Mouse (Mus musculus) layer of hippocampus, postnatal 14 days (tissue): ENCODE measurements around the gene Ccrl2. TPM values are rescaled to one million over a fixed set of nuclear protein-coding genes. Genes with fewer than 3 reads are reported as not detected.

Experiments
- DNase-seq, 2 experiments: peaks; one replicate each; pipeline ENCODE4 v3.0.0; 2021 to 2022; ENCODE audit warnings: low spot score in 2 of 2, mixed read lengths in 1 of 2
- total RNA-seq, 2 experiments: library from RNA; stranded (reverse); gene quantifications; 2 replicates each; pipeline ENCODE4 v1.2.3; 2021

The Ccrl2 gene
- total RNA-seq, 2 experiments from 2014 or later: 0.92 to 1.8 TPM

GRCm38 (mm10) chr9:111067052-111067451, 9.7 kb upstream of the Ccrl2 start:
- DNase-seq: no peak

GRCm38 (mm10) chr9:111062840-111063239, 5.5 kb upstream of the Ccrl2 start:
- DNase-seq: no peak

GRCm38 (mm10) chr9:111058943-111059556, 1.7 kb upstream of the Ccrl2 start:
- DNase-seq: no peak

GRCm38 (mm10) chr9:111057544-111058370, 438 bp upstream of the Ccrl2 start:
- DNase-seq: no peak

GRCm38 (mm10) chr9:111056519-111056797, 861 bp downstream of the Ccrl2 start:
- no peak for DNase-seq

GRCm38 (mm10) chr9:111055800-111056518, 1.4 kb downstream of the Ccrl2 start:
- DNase-seq: no peak

GRCm38 (mm10) chr9:111054923-111055322, 2.4 kb downstream of the Ccrl2 start:
- no peak for DNase-seq

GRCm38 (mm10) chr9:111048452-111048851, 8.9 kb downstream of the Ccrl2 start:
- DNase-seq: no peak

GRCm38 (mm10) chr9:111047266-111047665, 10.1 kb downstream of the Ccrl2 start:
- no peak for DNase-seq

GRCm38 (mm10) chr9:111046222-111046621, 11.1 kb downstream of the Ccrl2 start:
- DNase-seq: no peak

GRCm38 (mm10) chr9:111042266-111042665, 15.1 kb downstream of the Ccrl2 start:
- DNase-seq: no peak

GRCm38 (mm10) chr9:111039966-111040365, 17.4 kb downstream of the Ccrl2 start:
- DNase-seq: no peak

- DNase-seq: no peak
Measured at GRCm38 (mm10) chr9:111033717-111034116, 23.6 kb downstream of the Ccrl2 start.

- no peak for DNase-seq
Measured at GRCm38 (mm10) chr9:111026791-111027190, 30.5 kb downstream of the Ccrl2 start.

GRCm38 (mm10) chr9:111019022-111019421, 38.3 kb downstream of the Ccrl2 start, which contains the start of gene Ltf:
TSS of gene Ltf (plus strand) at chr9:111019271.
- DNase-seq: no peak

GRCm38 (mm10) chr9:111015658-111016057, 41.7 kb downstream of the Ccrl2 start:
- DNase-seq: no peak

GRCm38 (mm10) chr9:111012041-111012440, 45.3 kb downstream of the Ccrl2 start:
- DNase-seq: no peak

- DNase-seq: no peak
Measured at GRCm38 (mm10) chr9:111011550-111011949, 45.8 kb downstream of the Ccrl2 start.

- DNase-seq: no peak
Measured at GRCm38 (mm10) chr9:111009763-111010162, 47.6 kb downstream of the Ccrl2 start.

- no peak for DNase-seq
Measured at GRCm38 (mm10) chr9:111006544-111006943, 50.8 kb downstream of the Ccrl2 start.
